Mouse (Mus musculus) brain, embryonic 14.5 days (tissue): Measurements from ENCODE around the gene Mtch1.

Source experiments
- CTCF ChIP-seq: fragments of 200-500 bp; IDR thresholded peaks from 2 replicates; pipeline ENCODE4 v1.5.1; 2012; ENCODE audit warnings: inconsistent platforms, mild to moderate bottlenecking, moderate library complexity, borderline replicate concordance; ENCODE audit not compliant: insufficient read depth, insufficient read length; ENCODE audit errors: extremely low read depth
- POLR2A ChIP-seq: fragments of 200-500 bp; IDR thresholded peaks from 2 replicates; pipeline ENCODE4 v1.6.1; 2012; ENCODE audit warnings: mild to moderate bottlenecking, inconsistent platforms, borderline replicate concordance; ENCODE audit not compliant: poor library complexity, insufficient read depth, insufficient read length, severe bottlenecking; ENCODE audit errors: extremely low read depth

DNA sequence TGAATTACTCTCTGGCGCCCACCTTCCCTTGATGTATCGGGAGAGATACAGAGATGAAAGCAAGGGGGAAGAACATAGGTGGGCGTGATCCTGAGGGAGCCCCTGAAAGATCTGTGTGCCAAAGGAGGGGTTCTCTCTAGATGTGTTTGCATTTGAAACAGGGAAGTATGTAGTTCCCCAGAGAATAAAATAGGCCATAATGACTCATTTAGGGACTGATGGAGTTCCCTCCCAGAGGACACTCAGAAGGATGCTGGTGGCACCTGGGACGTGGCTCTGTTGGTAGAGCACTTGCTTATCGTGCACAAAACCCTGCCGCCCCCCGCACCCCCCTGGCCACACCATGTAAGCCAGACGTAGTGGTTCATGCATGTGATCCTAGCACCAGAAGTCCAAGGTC is 15.4 kb upstream of the Mtch1 start:
- TF ChIP-seq CTCF (no peak), POLR2A (no peak)
